Mouse (Mus musculus) lung, embryonic 15.5 days (tissue): ENCODE measurements at regions not wholly inside any gene's neighbourhood (a gene's known extent, or its start where the extent isn't known, plus 50 kb on each side); places are given as distances from the start of the nearest gene placed in this dataset.
A peak's percentile ranks its signal among the peaks of the same experiment; 100 is the strongest.
"Not testable (repeated sequence)": the region's sequence is repeated elsewhere in the genome, so short reads cannot be mapped to it uniquely, and the experiment has no call there.

Experiments used
- ATAC-seq: fragments of 200-750 bp; cut with Nextera tagmentation; 2 replicates; pipeline ENCODE4 v1.8.0; 2017; ENCODE audit warnings: moderate number of reproducible peaks, borderline replicate concordance; ENCODE audit not compliant: low FRiP score, low TSS enrichment; ENCODE audit errors: extremely low read depth
- H3K27ac ChIP-seq: fragments of 300-500 bp; sonication (generic); 2 replicates; pipeline ENCODE4 v1.5.1; 2015; ENCODE audit warnings: moderate library complexity, mild to moderate bottlenecking, inconsistent platforms
- H3K27me3 ChIP-seq: fragments of 300-500 bp; sonication (generic); 2 replicates; pipeline ENCODE4 v1.6.1; 2015; ENCODE audit warnings: inconsistent platforms
- H3K36me3 ChIP-seq: fragments of 300-500 bp; sonication (generic); 2 replicates; pipeline ENCODE4 v1.6.1; 2015; ENCODE audit warnings: inconsistent platforms
- H3K4me1 ChIP-seq: fragments of 300-500 bp; sonication (generic); 2 replicates; pipeline ENCODE4 v1.6.1; 2015; ENCODE audit warnings: inconsistent platforms
- H3K4me2 ChIP-seq: fragments of 300-500 bp; sonication (generic); 2 replicates; pipeline ENCODE4 v1.6.1; 2015; ENCODE audit warnings: inconsistent platforms, mild to moderate bottlenecking, moderate library complexity
- H3K4me3 ChIP-seq: fragments of 300-500 bp; sonication (generic); 2 replicates; pipeline ENCODE4 v1.5.1; 2015; ENCODE audit warnings: mild to moderate bottlenecking, inconsistent platforms
- H3K9ac ChIP-seq: fragments of 300-500 bp; sonication (generic); 2 replicates; pipeline ENCODE4 v1.6.1; 2015; ENCODE audit warnings: inconsistent platforms
- H3K9me3 ChIP-seq: fragments of 300-500 bp; sonication (generic); 2 replicates; pipeline ENCODE4 v1.6.1; 2016; ENCODE audit warnings: inconsistent platforms
- WGBS: fragments of 180-500 bp; shearing (Covaris S2); methylation state at CpG from one replicate; pipeline ENCODE4 v1.1.7; 2015; 5-methylcytosine and 5-hydroxymethylcytosine counted together

DNA sequence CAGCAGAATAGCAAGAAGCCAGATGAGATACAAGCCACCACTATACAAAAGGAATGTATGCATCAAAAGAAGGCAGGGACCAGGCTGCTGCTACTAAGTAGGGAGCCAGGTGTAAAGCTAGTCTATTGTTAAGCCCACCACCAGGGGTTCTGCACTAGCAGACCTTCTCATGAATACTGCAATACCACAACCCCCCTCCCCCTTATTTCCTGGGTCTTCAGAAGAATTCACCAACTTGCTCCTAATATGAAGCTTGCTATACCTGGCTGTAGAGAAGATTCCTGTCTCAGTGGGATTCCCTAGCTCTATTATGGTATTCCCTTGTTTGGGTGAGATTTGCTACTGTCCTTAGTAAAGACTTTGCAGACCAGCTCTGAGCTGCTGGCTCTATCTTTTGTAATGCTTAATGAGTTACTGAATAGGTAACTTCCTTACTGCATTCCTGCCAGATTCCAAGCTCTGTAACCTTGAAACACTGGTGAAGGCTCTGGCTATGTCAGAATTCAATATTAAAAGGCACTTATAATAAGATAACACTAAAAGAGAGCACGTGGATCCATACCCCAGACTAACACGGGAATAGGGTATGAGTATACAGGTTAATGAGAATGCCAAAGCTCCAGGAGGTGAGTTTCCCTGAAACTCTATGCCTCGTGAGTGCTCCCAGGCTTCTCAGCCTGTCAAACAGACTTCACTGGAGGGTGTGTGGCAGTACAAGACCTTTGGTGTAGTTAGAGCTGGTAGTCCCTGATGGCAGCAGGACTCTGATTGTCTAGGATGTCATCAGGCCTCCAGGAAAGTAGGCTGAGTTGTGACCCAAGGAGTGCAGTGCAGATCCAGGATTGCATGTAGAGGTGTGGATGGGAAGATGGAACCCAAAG lies 455.5 kb downstream of the Plxdc2 start:
- 63% methylated on average over 3 of the region's 3 CpGs for whole genome bisulfite sequencing
- H3K9ac ChIP-seq, H3K4me1 ChIP-seq, ATAC-seq, H3K27me3 ChIP-seq, H3K27ac ChIP-seq, H3K9me3 ChIP-seq, H3K4me3 ChIP-seq, H3K36me3 ChIP-seq, H3K4me2 ChIP-seq: not testable (repeated sequence)

DNA sequence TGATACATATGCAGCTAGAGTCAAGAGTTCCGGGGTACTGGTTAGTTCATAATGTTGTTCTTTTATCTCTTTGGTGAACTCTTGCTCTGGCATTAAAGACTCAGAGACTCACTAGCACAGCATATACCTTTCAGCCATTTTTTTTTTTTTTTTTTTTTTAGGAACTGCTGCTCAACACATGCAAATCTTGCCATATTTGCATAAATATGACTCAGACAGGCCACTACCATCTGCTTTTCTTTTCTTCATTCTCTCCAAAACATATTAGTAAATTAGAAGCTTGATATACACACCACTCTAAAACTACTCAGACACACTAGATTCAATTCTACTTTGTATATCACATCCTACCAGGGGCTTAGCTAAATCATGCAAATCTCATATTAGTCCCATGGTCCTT lies 464.3 kb downstream of the Plxdc2 start:
- H3K9ac ChIP-seq: no peak overlapping the region
- ATAC-seq: no peak
- peaks cover 13% of the 10 kb centered on the region for H3K4me1 ChIP-seq
- H3K4me2 ChIP-seq: no peak overlapping the region
- no peaks in the 10 kb centered on the region for H3K27me3 ChIP-seq
- H3K9me3 ChIP-seq: no peaks in the 10 kb centered on the region
- no peaks in the 10 kb centered on the region for H3K36me3 ChIP-seq
- 100% methylated on average over 1 of the region's 1 CpGs for WGBS
- H3K4me3 ChIP-seq: no peak overlapping the region
- no peak overlapping the region for H3K27ac ChIP-seq

DNA sequence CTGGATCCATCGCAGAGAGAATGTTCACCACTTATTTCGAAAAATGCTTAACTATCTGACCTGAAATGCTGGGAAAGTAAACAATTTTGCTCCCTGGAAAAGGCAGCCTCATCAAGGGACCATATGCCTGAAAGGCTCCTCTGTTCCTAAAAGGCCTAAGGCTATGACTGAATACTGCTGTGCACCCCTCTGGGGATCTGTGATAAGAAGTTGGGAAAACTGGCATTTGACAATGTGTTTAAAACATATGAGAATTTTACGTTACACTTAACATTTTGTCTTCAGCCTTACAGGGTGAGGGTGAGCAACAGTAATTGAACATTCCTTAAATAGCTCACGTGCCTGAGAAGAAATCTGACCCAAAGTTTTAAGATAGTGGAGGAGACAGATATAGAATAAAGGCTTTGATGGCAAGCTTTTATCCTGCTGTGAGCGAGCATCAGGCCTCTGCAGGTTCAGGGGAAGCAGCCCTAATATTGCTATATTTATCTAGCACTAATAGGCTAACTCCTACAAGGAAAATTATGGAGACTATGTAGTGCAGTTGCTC lies 468.7 kb downstream of the Plxdc2 start:
- peak; percentile 69; the same call in 1 of the 2 replicates for ATAC-seq

DNA sequence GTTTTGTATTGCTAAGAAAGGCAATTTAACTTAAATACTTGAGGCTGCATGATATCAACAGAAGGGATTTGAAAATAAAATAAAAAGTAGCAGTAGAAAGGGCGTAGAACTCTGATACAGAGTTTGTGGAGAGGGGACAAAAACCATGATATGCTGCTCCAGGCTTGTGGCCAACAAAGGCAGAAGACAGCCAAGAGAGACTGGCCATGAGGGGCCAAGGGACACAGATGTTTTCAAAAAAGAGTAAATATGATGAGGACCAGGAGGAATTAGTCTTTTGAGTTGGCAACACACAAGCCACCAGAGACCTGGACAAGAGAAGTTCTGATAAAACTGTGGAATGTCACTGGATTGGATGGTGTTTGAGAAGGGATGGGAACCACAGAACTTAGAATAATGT lies 471.2 kb downstream of the Plxdc2 start:
- Histone ChIP-seq H3K9ac (no peak overlapping the region), H3K4me2 (no peak overlapping the region), H3K27ac (no peak overlapping the region), H3K4me3 (no peak overlapping the region), H3K9me3 (no peaks in the 10 kb centered on the region), H3K4me1 (peaks cover 17% of the 10 kb centered on the region), H3K36me3 (no peaks in the 10 kb centered on the region), H3K27me3 (no peaks in the 10 kb centered on the region)
- WGBS: 59% methylated on average over 1 of the region's 1 CpGs
- no peak for ATAC-seq

More for the DNA sequence above, 468.7 kb downstream of the Plxdc2 start:
- whole genome bisulfite sequencing: 25% methylated on average over 5 of the region's 5 CpGs
- H3K9ac ChIP-seq: no peak overlapping the region
- H3K36me3 ChIP-seq: no peaks in the 10 kb centered on the region
- H3K4me1 ChIP-seq: peaks cover 17% of the 10 kb centered on the region
- peak overlapping the region; percentile 54 for H3K27ac ChIP-seq
- no peak overlapping the region for H3K4me2 ChIP-seq
- H3K9me3 ChIP-seq: no peaks in the 10 kb centered on the region
- no peaks in the 10 kb centered on the region for H3K27me3 ChIP-seq
- H3K4me3 ChIP-seq: no peak overlapping the region

DNA sequence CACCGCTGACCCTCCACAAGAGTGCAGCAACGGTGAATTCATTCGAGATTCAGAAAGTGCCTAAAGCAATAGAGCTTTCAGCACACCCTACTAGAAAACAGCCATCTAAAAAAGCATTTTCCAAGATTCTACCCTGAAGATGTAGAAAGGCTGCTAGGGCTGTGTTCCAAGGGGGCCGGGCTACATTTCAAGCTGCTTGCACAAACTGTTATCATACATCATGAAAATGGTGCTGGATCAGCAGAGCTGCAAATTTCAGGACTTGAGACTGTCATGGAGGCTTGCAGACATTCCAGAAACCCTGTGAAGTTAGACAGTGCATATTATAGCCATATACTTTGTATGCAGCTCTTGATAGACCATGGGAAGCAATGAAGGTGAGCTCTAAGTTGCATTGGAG lies 479.9 kb downstream of the Plxdc2 start:
- WGBS: 48% methylated on average over 4 of the region's 4 CpGs
- Histone ChIP-seq H3K4me2 (no peak overlapping the region), H3K4me1 (peaks cover 11% of the 10 kb centered on the region; the same call in 1 of the 2 replicates), H3K27me3 (no peaks in the 10 kb centered on the region), H3K4me3 (no peak overlapping the region), H3K9me3 (no peaks in the 10 kb centered on the region), H3K9ac (no peak overlapping the region), H3K36me3 (no peaks in the 10 kb centered on the region), H3K27ac (peak overlapping the region; percentile 9; the same call in 1 of the 2 replicates)
- ATAC-seq: no peak

DNA sequence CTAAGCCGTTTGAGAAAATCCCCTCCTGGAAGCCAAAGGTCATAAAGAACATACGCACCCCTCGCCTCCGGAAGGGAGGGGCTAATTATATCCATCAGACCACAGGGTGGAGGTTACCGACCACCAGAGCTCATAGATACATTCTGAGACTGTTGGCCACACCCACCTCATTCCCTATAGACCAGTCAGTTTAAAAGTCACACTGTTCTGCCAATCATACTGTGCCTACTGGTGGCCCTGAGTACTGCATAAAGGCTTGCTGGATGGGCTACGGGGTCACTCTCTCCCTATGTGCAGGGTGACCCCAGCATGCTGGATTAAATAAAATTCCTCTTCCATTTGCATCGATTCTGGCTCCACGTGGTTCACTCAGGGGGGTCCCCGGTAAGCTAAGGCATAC lies 482.6 kb downstream of the Plxdc2 start:
- H3K4me1 ChIP-seq: peaks cover 11% of the 10 kb centered on the region; the same call in 1 of the 2 replicates
- H3K27me3 ChIP-seq: no peaks in the 10 kb centered on the region
- no peak for ATAC-seq
- no peak overlapping the region for H3K27ac ChIP-seq
- no peak overlapping the region for H3K4me2 ChIP-seq
- H3K4me3 ChIP-seq: no peak overlapping the region
- no peak overlapping the region for H3K9ac ChIP-seq
- no peaks in the 10 kb centered on the region for H3K9me3 ChIP-seq
- no peaks in the 10 kb centered on the region for H3K36me3 ChIP-seq
- WGBS: 83% methylated on average over 9 of the region's 9 CpGs

DNA sequence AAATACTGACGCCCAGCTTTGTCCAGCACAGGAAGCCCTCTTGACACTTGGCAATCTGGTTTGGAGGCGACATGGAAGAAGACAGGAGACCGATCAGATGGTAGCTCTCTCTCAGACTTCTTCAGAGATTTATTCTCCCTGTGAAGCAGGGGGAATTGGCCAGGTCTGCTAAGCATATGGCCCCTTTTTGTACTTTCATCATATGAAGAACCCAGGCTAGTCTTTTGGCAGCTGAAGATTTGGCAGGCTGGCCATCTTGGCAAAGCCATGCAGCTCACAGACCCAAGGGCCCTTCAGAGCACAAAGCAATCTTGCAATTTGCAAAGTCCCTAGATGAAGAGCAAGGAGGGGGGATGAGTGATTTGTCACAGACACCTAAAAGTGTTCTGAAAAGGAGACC lies 493.8 kb downstream of the Plxdc2 start:
- H3K27ac ChIP-seq: peak overlapping the region; percentile 19; the same call in 1 of the 2 replicates
- H3K9ac ChIP-seq: no peak overlapping the region
- no peaks in the 10 kb centered on the region for H3K9me3 ChIP-seq
- ATAC-seq: peak; percentile 75
- no peaks in the 10 kb centered on the region for H3K27me3 ChIP-seq
- no peak overlapping the region for H3K4me3 ChIP-seq
- 0 out of 2 replicates have a peak, but pooled peaks cover 4% of the 10 kb centered on the region for H3K4me1 ChIP-seq
- 29% methylated on average over 3 of the region's 3 CpGs for WGBS
- no peak overlapping the region for H3K4me2 ChIP-seq
- H3K36me3 ChIP-seq: no peaks in the 10 kb centered on the region

DNA sequence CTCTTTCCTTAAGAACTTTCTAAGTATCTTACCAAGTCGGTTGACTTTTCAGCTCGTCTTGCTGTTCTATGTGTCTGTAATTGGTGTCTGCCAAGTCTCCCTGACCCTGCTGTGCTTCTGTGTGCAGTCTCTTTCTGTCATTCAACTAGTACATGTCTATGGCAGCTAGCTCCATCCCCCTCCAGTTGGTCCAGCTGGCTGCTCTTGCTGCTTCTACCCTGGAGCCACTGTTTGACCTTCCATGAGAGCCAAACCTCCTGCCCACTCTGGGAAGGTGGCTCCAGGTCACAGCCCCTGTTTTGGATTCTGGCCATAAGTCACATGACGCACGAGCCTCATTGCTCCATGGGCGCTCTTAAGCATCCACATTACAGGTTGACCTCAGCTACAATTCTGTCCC lies 504.0 kb downstream of the Plxdc2 start:
- Histone ChIP-seq H3K27ac (no peak overlapping the region), H3K4me2 (no peak overlapping the region), H3K4me1 (no peaks in the 10 kb centered on the region), H3K36me3 (no peaks in the 10 kb centered on the region), H3K27me3 (no peaks in the 10 kb centered on the region), H3K4me3 (no peak overlapping the region), H3K9ac (no peak overlapping the region), H3K9me3 (no peaks in the 10 kb centered on the region)
- 82% methylated on average over 5 of the region's 5 CpGs for WGBS
- no peak for ATAC-seq

DNA sequence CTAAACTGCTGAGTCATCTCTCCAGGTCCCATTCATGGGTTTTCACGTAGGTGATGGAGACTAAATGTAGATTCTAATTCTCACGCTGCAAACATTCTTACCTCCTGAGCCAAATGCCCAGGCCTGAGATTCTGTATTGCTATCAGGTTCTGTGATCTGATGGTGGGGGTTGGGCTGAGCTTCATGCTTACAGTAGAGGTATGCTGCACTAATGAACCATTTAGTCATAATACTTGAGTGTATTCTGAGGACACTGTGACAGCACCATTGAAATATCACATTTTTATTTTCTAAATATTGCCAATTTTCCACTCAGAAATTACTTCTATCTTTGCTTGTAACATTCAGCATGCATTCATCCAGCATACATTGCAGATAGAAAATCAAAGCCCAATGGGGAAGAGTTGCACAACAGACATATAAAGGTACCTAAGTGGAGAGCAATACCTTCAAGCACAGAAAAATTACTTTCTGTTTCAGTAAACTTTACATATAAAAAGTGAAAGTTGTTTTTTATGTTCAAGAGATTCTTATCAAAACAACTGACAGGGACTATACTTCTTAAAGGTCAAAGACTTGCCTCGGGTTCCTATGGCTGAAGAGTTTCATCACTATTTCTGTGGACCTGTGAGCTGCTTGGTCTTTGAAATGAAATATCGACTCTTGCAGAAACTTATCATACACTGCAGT lies 510.2 kb downstream of the Plxdc2 start:
- H3K27ac ChIP-seq: no peak overlapping the region
- no peaks in the 10 kb centered on the region for H3K9me3 ChIP-seq
- 81% methylated on average over 4 of the region's 4 CpGs for WGBS
- ATAC-seq: no peak
- H3K9ac ChIP-seq: no peak overlapping the region
- H3K4me1 ChIP-seq: no peaks in the 10 kb centered on the region
- H3K36me3 ChIP-seq: no peaks in the 10 kb centered on the region
- H3K27me3 ChIP-seq: no peaks in the 10 kb centered on the region
- H3K4me2 ChIP-seq: no peak overlapping the region
- no peak overlapping the region for H3K4me3 ChIP-seq

DNA sequence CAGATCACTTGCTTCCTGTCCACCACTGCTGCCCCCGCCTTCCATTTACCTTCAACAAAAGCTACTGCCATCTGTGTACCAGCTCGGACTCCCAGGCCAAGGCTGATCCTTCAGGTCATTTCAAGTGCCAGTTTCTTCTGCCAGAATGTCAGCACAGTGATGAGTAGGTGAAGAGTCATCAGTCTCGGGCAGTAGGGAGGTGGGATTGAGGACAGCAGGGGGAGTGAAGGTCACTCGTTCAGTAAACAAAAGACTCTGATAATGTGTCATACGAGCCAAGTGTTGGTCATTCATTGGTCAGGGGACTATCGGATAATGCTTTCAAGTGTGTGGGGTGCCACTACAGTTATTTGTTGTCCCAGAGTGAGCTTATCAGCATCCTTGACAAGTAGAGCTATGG lies 536.3 kb downstream of the Plxdc2 start:
- ATAC-seq, H3K4me1 ChIP-seq, H3K4me3 ChIP-seq, H3K27ac ChIP-seq, H3K27me3 ChIP-seq, H3K9me3 ChIP-seq, H3K4me2 ChIP-seq, H3K9ac ChIP-seq, H3K36me3 ChIP-seq: not testable (repeated sequence)
- 40% methylated on average over 6 of the region's 6 CpGs for WGBS

DNA sequence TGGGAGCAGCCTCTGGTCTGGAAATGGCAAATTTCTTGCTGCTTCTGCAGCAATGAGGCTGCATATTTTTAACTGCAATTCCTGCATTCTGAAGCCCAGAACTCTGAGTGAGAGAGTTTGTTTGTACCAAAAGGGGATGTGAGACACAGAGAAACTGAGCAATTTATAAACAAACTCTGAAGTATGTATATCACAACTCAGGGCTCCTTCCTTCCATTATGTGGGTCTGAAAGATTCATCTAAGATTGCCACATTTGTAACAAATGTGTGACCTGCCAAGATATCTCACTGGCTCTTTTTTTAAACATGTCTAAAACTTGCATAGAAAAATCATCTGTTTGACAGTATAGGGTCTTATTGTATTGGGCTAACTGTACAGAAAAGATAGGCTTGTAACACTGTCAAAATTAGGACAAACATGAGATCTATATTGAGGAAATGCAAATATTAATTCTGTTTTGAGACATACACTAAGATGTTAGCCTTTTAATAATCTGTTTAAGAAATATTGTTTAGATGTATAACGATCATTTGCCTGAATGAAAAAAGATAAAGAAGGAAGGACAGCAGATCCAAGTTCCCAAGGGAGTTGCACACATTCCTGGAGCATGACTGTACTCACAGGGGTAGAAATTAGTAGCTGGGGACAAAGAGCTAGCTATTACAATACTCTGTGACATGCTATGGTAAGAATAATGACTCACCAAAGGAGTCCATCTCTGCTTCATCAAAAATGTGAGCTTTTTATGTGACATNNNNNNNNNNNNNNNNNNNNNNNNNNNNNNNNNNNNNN lies 553.3 kb downstream of the Plxdc2 start:
- WGBS: 21% methylated on average over 1 of the region's 1 CpGs
- ATAC-seq: peak; percentile 82; the same call in 1 of the 2 replicates

More for the DNA sequence above, 553.3 kb downstream of the Plxdc2 start:
- Histone ChIP-seq H3K4me1 (peaks cover 4% of the 10 kb centered on the region), H3K9me3 (no peaks in the 10 kb centered on the region), H3K27me3 (no peaks in the 10 kb centered on the region), H3K9ac (no peak overlapping the region), H3K36me3 (no peaks in the 10 kb centered on the region), H3K4me3 (no peak overlapping the region), H3K27ac (peak overlapping the region; percentile 35; the same call in 1 of the 2 replicates), H3K4me2 (no peak overlapping the region)
